Mouse (Mus musculus): ENCODE measurements around the gene Mroh2a. TPM values are rescaled to one million over a fixed set of nuclear protein-coding genes. Genes with fewer than 3 reads are reported as not detected.

Gene Mroh2a
- polyA plus RNA-seq (2015; fragmentation: Nextera tagmentation; extraction: Ambion mirVana): 0.58 and 0.68 TPM in 2 replicates

DNA sequence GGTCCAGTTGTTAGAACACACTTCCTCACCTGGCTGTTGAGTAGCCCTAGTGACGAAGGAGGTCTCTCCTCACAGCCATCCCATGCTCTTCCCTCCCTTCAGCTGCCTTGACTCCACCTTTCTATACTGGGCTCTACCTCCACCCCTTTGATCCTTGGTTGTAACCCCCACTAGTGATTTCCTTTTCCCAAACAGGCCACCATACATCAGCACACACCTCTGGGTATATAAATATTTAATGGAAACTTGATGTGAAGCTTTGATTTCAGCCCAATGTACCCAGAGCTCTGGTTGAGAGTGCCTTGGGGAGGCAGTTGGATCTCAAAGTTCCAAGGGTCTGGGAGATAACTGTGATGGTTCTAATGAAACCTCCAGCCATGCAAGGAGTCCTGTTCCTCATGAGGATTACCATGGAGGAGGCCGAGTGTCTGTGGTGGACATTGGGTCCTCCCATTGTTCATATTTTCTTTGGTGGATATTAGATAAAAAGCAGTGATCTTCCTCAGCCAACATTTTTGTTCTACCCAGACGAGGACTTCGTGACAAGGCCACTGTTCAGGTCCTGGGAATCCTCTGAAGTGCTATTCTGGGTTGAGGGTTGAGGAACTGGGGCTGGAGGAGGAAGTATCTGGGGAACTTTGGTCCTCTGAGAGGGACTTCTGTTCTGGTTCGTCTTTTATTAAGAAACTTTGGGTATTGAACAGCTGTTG is at the start of gene Mroh2a:
Gene Mroh2a (plus strand): TSS at position 317 of the 710 bp plus-strand sequence.
- Histone ChIP-seq H3K4me3 (no peak within 1 kb of the TSS), H3K4me1 (replicated peaks) (no peaks in the 10 kb centered on the region), H3K27ac (replicated peaks) (no peak within 1 kb of the TSS), H3K9me3 (peaks cover 71% of the 10 kb centered on the region), H3K36me3 (no peaks in the 10 kb centered on the region), H3K4me2 (no peak within 1 kb of the TSS), H3K9ac (no peak within 1 kb of the TSS), H3K27me3 (no peaks in the 10 kb centered on the region)
- no peak for ATAC-seq (ENCODE audit: low read depth)
- WGBS: 55% methylated on average over 5 of the region's 5 CpGs

DNA sequence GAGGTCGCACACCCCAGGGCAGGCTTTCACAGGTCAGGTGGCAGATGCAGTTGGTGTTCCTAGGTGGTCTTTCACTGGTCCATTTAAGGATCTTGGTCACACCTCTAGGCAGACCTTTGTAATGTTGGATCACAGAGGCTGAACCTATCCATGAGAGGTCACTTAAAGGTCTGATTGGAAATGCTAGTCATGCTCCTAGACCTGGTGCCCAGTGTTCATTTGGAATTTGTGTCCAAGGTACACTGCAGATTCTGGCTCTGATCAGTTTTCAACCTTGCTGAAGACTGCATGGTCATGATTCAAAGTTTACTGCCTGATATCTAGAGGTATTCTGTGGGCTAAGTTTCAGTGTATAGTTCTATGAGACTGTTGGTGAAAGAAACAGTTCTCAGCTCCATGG is 47.1 kb upstream of the Mroh2a start:
- H3K27me3 ChIP-seq: no peaks in the 10 kb centered on the region

GRCm38 (mm10) chr1:88186325-88186935 is 40.4 kb upstream of the Mroh2a start:
- Histone ChIP-seq H3K4me2 (no peak overlapping the region), H3K9ac (no peak overlapping the region), H3K36me3 (no peaks in the 10 kb centered on the region), H3K27me3 (no peaks in the 10 kb centered on the region), H3K4me3 (no peak overlapping the region), H3K4me1 (replicated peaks) (no peaks in the 10 kb centered on the region), H3K27ac (replicated peaks) (no peak overlapping the region), H3K9me3 (no peaks in the 10 kb centered on the region)
- WGBS: 87% methylated on average over 5 of the region's 5 CpGs
- no peak for ATAC-seq (ENCODE audit: low read depth)

More for the DNA sequence above, 47.1 kb upstream of the Mroh2a start:
- no peak overlapping the region for H3K4me3 ChIP-seq
- no peak overlapping the region for H3K27ac ChIP-seq (replicated peaks)
- no peak for ATAC-seq (ENCODE audit: low read depth)
- H3K4me2 ChIP-seq: no peak overlapping the region
- no peak overlapping the region for H3K9ac ChIP-seq
- 91% methylated on average over 1 of the region's 1 CpGs for WGBS
- H3K36me3 ChIP-seq: no peaks in the 10 kb centered on the region
- no peaks in the 10 kb centered on the region for H3K4me1 ChIP-seq (replicated peaks)
- peaks cover 22% of the 10 kb centered on the region for H3K9me3 ChIP-seq

DNA sequence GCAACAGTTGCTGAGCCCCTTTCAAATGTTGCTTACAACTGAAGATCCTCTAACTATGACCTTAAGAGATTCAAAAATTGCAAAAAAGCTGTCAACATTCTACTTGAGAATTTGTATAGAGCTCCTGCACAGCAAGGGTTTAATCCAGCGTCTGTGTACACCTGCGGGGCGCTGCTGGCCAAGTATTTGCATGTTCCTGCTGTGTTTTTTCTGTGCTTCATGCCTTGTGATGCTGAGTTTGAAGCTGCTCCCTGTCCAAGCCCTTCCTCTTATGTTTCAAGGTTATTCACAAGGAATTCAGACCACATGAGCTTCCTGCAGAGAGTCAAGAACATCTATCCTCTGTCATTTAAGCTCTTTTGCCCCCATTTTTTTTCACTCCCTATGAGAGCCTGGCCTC is 34.6 kb upstream of the Mroh2a start:
- ATAC-seq (ENCODE audit: low read depth): no peak
- no peak overlapping the region for H3K9ac ChIP-seq
- no peaks in the 10 kb centered on the region for H3K9me3 ChIP-seq
- H3K27me3 ChIP-seq: no peaks in the 10 kb centered on the region
- H3K27ac ChIP-seq (replicated peaks): no peak overlapping the region
- no peak overlapping the region for H3K4me3 ChIP-seq
- H3K4me1 ChIP-seq (replicated peaks): no peaks in the 10 kb centered on the region
- no peak overlapping the region for H3K4me2 ChIP-seq
- H3K36me3 ChIP-seq: no peaks in the 10 kb centered on the region
- 74% methylated on average over 3 of the region's 3 CpGs for WGBS

DNA sequence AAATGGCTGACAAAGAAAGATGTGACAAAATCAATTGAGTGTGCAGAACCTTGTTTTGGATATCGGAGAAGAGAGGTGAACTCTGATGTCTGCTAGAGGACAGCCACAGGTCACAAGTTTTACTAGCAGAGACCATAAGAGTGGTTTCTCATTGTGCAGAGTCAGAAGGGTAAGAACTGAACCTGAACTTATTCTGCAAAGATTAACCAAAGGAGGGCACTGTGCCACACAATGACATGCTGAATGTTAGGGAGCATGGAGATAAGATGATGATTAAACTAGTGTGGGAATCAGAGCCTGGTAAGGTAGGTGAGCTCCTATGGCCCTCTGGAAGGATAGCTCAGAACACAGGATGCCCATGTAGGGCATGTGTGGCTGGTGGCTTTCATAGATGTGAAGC is 31.1 kb upstream of the Mroh2a start:
- ATAC-seq (ENCODE audit: low read depth): no peak
- Histone ChIP-seq H3K27me3 (no peaks in the 10 kb centered on the region), H3K27ac (replicated peaks) (no peak overlapping the region), H3K4me1 (replicated peaks) (no peaks in the 10 kb centered on the region), H3K4me2 (no peak overlapping the region), H3K4me3 (no peak overlapping the region), H3K9me3 (no peaks in the 10 kb centered on the region), H3K9ac (no peak overlapping the region), H3K36me3 (no peaks in the 10 kb centered on the region)
- 84% methylated on average over 1 of the region's 1 CpGs for WGBS

- H3K27me3 ChIP-seq: no peaks in the 10 kb centered on the region
- no peak overlapping the region for H3K27ac ChIP-seq (replicated peaks)
- H3K36me3 ChIP-seq: no peaks in the 10 kb centered on the region
- H3K4me3 ChIP-seq: no peak overlapping the region
- no peaks in the 10 kb centered on the region for H3K4me1 ChIP-seq (replicated peaks)
- no peaks in the 10 kb centered on the region for H3K9me3 ChIP-seq
- H3K4me2 ChIP-seq: no peak overlapping the region
- ATAC-seq (ENCODE audit: low read depth): no peak
- 76% methylated on average over 3 of the region's 3 CpGs for WGBS
- H3K9ac ChIP-seq: no peak overlapping the region
Observed at GRCm38 (mm10) chr1:88197443-88197842, 29.3 kb upstream of the Mroh2a start.

GRCm38 (mm10) chr1:88199996-88200395 is 26.8 kb upstream of the Mroh2a start:
- H3K4me2 ChIP-seq: no peak overlapping the region
- no peak overlapping the region for H3K4me3 ChIP-seq
- peaks cover 9% of the 10 kb centered on the region; the same call in 1 of the 2 replicates for H3K9me3 ChIP-seq
- WGBS: 78% methylated on average over 2 of the region's 2 CpGs
- H3K27ac ChIP-seq (replicated peaks): no peak overlapping the region
- H3K36me3 ChIP-seq: no peaks in the 10 kb centered on the region
- H3K4me1 ChIP-seq (replicated peaks): no peaks in the 10 kb centered on the region; the same call in 1 of the 2 replicates
- H3K9ac ChIP-seq: no peak overlapping the region
- no peaks in the 10 kb centered on the region for H3K27me3 ChIP-seq
- ATAC-seq (ENCODE audit: low read depth): no peak

GRCm38 (mm10) chr1:88200456-88200855 is 26.3 kb upstream of the Mroh2a start, which contains the start of gene Ugt1a2:
Gene Ugt1a2, plus strand, starts transcription at chr1:88200601.
- WGBS: 80% methylated on average over 7 of the region's 7 CpGs

DNA sequence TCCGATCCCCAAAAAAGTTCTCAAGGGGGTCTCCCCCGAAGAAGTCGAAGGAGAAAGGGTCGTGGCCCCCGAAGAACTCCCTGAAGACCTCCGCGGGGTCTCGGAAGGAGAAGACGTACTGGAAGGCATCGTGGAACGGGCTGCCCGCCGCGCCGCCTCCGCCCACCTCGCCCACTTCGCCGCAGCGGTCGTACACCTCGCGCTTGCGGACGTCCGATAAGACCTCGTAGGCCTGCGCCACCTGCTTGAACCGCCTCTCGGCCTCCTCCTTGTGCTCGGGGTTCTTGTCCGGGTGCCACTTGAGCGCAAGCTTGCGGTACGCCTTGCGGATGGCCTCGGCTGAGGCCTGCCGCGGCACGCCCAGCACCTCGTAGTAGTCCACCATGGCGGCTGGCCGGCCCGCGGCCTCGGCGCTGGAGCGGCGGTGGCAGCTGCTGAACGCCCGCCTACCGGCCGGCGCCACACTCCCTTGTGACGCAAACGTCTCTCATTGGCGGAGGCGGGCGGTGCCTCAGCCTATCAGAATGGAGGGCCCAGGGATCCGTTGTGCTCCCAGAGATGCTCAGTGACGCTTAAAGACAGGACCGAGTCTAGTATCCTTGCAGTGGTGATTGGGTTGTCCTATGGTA is 21.4 kb upstream of the Mroh2a start, which contains the start of gene Dnajb3:
Gene Dnajb3 (minus strand): TSS at position 489 of the 629 bp plus-strand sequence.
- Histone ChIP-seq H3K9me3 (peaks cover 9% of the 10 kb centered on the region), H3K27ac (replicated peaks) (peak within 1 kb of the TSS; percentile 57; the same call in 1 of the 2 replicates), H3K4me2 (peak within 1 kb of the TSS; percentile 73), H3K36me3 (no peaks in the 10 kb centered on the region), H3K27me3 (no peaks in the 10 kb centered on the region), H3K4me3 (peak within 1 kb of the TSS; percentile 47), H3K9ac (peak within 1 kb of the TSS; percentile 80), H3K4me1 (replicated peaks) (peaks cover 5% of the 10 kb centered on the region; the same call in 1 of the 2 replicates)
- WGBS: 5% methylated on average over 62 of the region's 62 CpGs
- ATAC-seq (ENCODE audit: low read depth): peak; percentile 100

More at GRCm38 (mm10) chr1:88200456-88200855, 26.3 kb upstream of the Mroh2a start, which contains the start of gene Ugt1a2:
- no peaks in the 10 kb centered on the region; the same call in 1 of the 2 replicates for H3K4me1 ChIP-seq (replicated peaks)
- H3K4me3 ChIP-seq: no peak within 1 kb of the TSS
- peaks cover 9% of the 10 kb centered on the region; the same call in 1 of the 2 replicates for H3K9me3 ChIP-seq
- no peak within 1 kb of the TSS for H3K4me2 ChIP-seq
- no peaks in the 10 kb centered on the region for H3K27me3 ChIP-seq
- no peak for ATAC-seq (ENCODE audit: low read depth)
- no peaks in the 10 kb centered on the region for H3K36me3 ChIP-seq
- no peak within 1 kb of the TSS for H3K27ac ChIP-seq (replicated peaks)
- H3K9ac ChIP-seq: no peak within 1 kb of the TSS

DNA sequence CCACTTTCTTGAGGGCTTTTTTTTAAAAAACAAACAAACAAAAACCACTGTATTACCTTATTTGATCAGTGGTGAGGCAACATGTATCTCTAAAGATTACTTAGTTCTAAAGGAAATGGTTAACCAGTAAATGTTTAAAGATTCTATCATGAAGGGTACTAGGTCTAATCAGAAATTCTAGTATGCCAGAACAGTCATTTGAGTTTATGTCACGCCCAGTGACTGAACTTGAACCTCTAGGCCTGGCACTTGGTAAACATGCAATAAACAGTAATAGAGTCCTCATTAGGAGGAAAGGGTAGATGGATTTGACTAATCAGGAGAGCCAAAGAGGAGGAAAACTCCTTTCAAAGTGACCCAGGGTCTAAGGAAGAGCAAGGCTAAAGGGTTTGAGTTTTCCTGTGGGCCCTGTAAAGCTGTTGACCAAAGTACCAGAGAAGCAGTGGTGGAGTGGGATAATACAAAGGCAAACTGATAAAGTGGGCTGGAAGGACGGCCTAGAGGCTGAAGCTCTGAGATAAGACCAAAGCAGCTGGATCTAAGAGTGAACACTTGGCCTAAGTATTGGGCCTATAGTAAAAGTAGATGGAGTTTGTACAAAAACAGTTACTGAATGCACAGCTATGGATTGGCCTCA is 19.8 kb upstream of the Mroh2a start:
- ATAC-seq (ENCODE audit: low read depth): no peak
- H3K4me2 ChIP-seq: no peak overlapping the region
- H3K4me3 ChIP-seq: no peak overlapping the region
- H3K9ac ChIP-seq: no peak overlapping the region
- WGBS: 84% methylated on average over 2 of the region's 2 CpGs
- peaks cover 5% of the 10 kb centered on the region; the same call in 1 of the 2 replicates for H3K4me1 ChIP-seq (replicated peaks)
- H3K36me3 ChIP-seq: no peaks in the 10 kb centered on the region
- H3K27me3 ChIP-seq: no peaks in the 10 kb centered on the region
- no peak overlapping the region for H3K27ac ChIP-seq (replicated peaks)
- peaks cover 16% of the 10 kb centered on the region for H3K9me3 ChIP-seq

GRCm38 (mm10) chr1:88211812-88212211 is 15.0 kb upstream of the Mroh2a start, which contains the start of gene Ugt1a1:
Gene Ugt1a1, plus strand, starts transcription at chr1:88211959.
- Histone ChIP-seq H3K4me3 (no peak within 1 kb of the TSS), H3K9ac (no peak within 1 kb of the TSS), H3K4me1 (replicated peaks) (no peaks in the 10 kb centered on the region), H3K36me3 (no peaks in the 10 kb centered on the region), H3K27ac (replicated peaks) (no peak within 1 kb of the TSS), H3K4me2 (no peak within 1 kb of the TSS), H3K27me3 (no peaks in the 10 kb centered on the region), H3K9me3 (peaks cover 53% of the 10 kb centered on the region)
- ATAC-seq (ENCODE audit: low read depth): no peak
- WGBS: 68% methylated on average over 8 of the region's 8 CpGs

Data from neural tube, embryonic 13.5 days (tissue).